Mouse (Mus musculus): ENCODE measurements around the gene Tmem30c. TPM values are rescaled to one million over a fixed set of nuclear protein-coding genes. Genes with fewer than 3 reads are reported as not detected.

Gene Tmem30c
- polyA plus RNA-seq, 1 experiment: 1.1 TPM

- TF ChIP-seq CTCF (IDR thresholded peaks at IDR 0.05; ENCODE audit: borderline replicate concordance, insufficient read depth, low read depth, low read length) (no peak), POLR2A (IDR thresholded peaks at IDR 0.05; ENCODE audit: borderline replicate concordance, insufficient read depth, low read length) (no peak)
- H3K4me1 ChIP-seq (ENCODE audit: control insufficient read depth, insufficient read depth, low read length): no peaks in the 10 kb centered on the region
- no peaks in the 10 kb centered on the region for H3K27me3 ChIP-seq (ENCODE audit: control insufficient read depth, insufficient read depth, low read length)
- H3K27ac ChIP-seq (ENCODE audit: insufficient read depth, low read length): no peak overlapping the region
- H3K4me3 ChIP-seq (replicated peaks; ENCODE audit: insufficient read depth, low read depth, low read length): no peak overlapping the region
- DNase-seq: peak in 1 of 2 experiments; percentile 5
- 57% methylated on average over 7 of the region's 7 CpGs for WGBS
Measured at GRCm38 (mm10) chr16:57319284-57320124, 26.8 kb upstream of the Tmem30c start.

GRCm38 (mm10) chr16:57318637-57319125 lies 26.0 kb upstream of the Tmem30c start:
- H3K4me3 ChIP-seq (replicated peaks; ENCODE audit: insufficient read depth, low read depth, low read length): no peak overlapping the region
- no peaks in the 10 kb centered on the region for H3K4me1 ChIP-seq (ENCODE audit: control insufficient read depth, insufficient read depth, low read length)
- H3K27ac ChIP-seq (ENCODE audit: insufficient read depth, low read length): no peak overlapping the region
- TF ChIP-seq POLR2A (IDR thresholded peaks at IDR 0.05; ENCODE audit: borderline replicate concordance, insufficient read depth, low read length): no peak
- no peak for TF ChIP-seq CTCF (IDR thresholded peaks at IDR 0.05; ENCODE audit: borderline replicate concordance, insufficient read depth, low read depth, low read length)
- H3K27me3 ChIP-seq (ENCODE audit: control insufficient read depth, insufficient read depth, low read length): no peaks in the 10 kb centered on the region
- WGBS: 88% methylated on average over 8 of the region's 8 CpGs
- DNase-seq: no peak

GRCm38 (mm10) chr16:57317882-57318636 lies 25.4 kb upstream of the Tmem30c start:
- H3K27ac ChIP-seq (ENCODE audit: insufficient read depth, low read length): no peak overlapping the region
- TF ChIP-seq POLR2A (IDR thresholded peaks at IDR 0.05; ENCODE audit: borderline replicate concordance, insufficient read depth, low read length) (no peak), CTCF (IDR thresholded peaks at IDR 0.05; ENCODE audit: borderline replicate concordance, insufficient read depth, low read depth, low read length) (no peak)
- WGBS: 78% methylated on average over 13 of the region's 13 CpGs
- no peaks in the 10 kb centered on the region for H3K27me3 ChIP-seq (ENCODE audit: control insufficient read depth, insufficient read depth, low read length)
- no peaks in the 10 kb centered on the region for H3K4me1 ChIP-seq (ENCODE audit: control insufficient read depth, insufficient read depth, low read length)
- H3K4me3 ChIP-seq (replicated peaks; ENCODE audit: insufficient read depth, low read depth, low read length): no peak overlapping the region
- no peak for DNase-seq

GRCm38 (mm10) chr16:57317127-57317526 lies 24.5 kb upstream of the Tmem30c start:
- WGBS: 63% methylated on average over 4 of the region's 4 CpGs
- H3K27ac ChIP-seq (ENCODE audit: insufficient read depth, low read length): no peak overlapping the region

GRCm38 (mm10) chr16:57315026-57315425 lies 22.4 kb upstream of the Tmem30c start:
- no peak for TF ChIP-seq POLR2A (IDR thresholded peaks at IDR 0.05; ENCODE audit: borderline replicate concordance, insufficient read depth, low read length)
- no peak for TF ChIP-seq CTCF (IDR thresholded peaks at IDR 0.05; ENCODE audit: borderline replicate concordance, insufficient read depth, low read depth, low read length)
- no peak overlapping the region for H3K27ac ChIP-seq (ENCODE audit: insufficient read depth, low read length)
- no peak for DNase-seq
- WGBS: 80% methylated on average over 9 of the region's 9 CpGs
- no peaks in the 10 kb centered on the region for H3K27me3 ChIP-seq (ENCODE audit: control insufficient read depth, insufficient read depth, low read length)
- no peak overlapping the region for H3K4me3 ChIP-seq (replicated peaks; ENCODE audit: insufficient read depth, low read depth, low read length)
- H3K4me1 ChIP-seq (ENCODE audit: control insufficient read depth, insufficient read depth, low read length): no peaks in the 10 kb centered on the region

More at GRCm38 (mm10) chr16:57317127-57317526, 24.5 kb upstream of the Tmem30c start:
- Histone ChIP-seq H3K27me3 (ENCODE audit: control insufficient read depth, insufficient read depth, low read length) (no peaks in the 10 kb centered on the region), H3K4me3 (replicated peaks; ENCODE audit: insufficient read depth, low read depth, low read length) (no peak overlapping the region), H3K4me1 (ENCODE audit: control insufficient read depth, insufficient read depth, low read length) (no peaks in the 10 kb centered on the region)
- TF ChIP-seq POLR2A (IDR thresholded peaks at IDR 0.05; ENCODE audit: borderline replicate concordance, insufficient read depth, low read length) (no peak), CTCF (IDR thresholded peaks at IDR 0.05; ENCODE audit: borderline replicate concordance, insufficient read depth, low read depth, low read length) (no peak)
- DNase-seq: no peak

GRCm38 (mm10) chr16:57314236-57314635 lies 21.6 kb upstream of the Tmem30c start:
- Histone ChIP-seq H3K4me1 (ENCODE audit: control insufficient read depth, insufficient read depth, low read length) (no peaks in the 10 kb centered on the region), H3K27me3 (ENCODE audit: control insufficient read depth, insufficient read depth, low read length) (no peaks in the 10 kb centered on the region), H3K4me3 (replicated peaks; ENCODE audit: insufficient read depth, low read depth, low read length) (no peak overlapping the region), H3K27ac (ENCODE audit: insufficient read depth, low read length) (no peak overlapping the region)
- no peak for DNase-seq
- TF ChIP-seq CTCF (IDR thresholded peaks at IDR 0.05; ENCODE audit: borderline replicate concordance, insufficient read depth, low read depth, low read length) (no peak), POLR2A (IDR thresholded peaks at IDR 0.05; ENCODE audit: borderline replicate concordance, insufficient read depth, low read length) (no peak)
- WGBS: 84% methylated on average over 3 of the region's 3 CpGs

- no peak overlapping the region for H3K27ac ChIP-seq (ENCODE audit: insufficient read depth, low read length)
- no peak overlapping the region for H3K4me3 ChIP-seq (replicated peaks; ENCODE audit: insufficient read depth, low read depth, low read length)
- no peaks in the 10 kb centered on the region for H3K4me1 ChIP-seq (ENCODE audit: control insufficient read depth, insufficient read depth, low read length)
- DNase-seq: no peak
- TF ChIP-seq POLR2A (IDR thresholded peaks at IDR 0.05; ENCODE audit: borderline replicate concordance, insufficient read depth, low read length): no peak
- no peak for TF ChIP-seq CTCF (IDR thresholded peaks at IDR 0.05; ENCODE audit: borderline replicate concordance, insufficient read depth, low read depth, low read length)
- H3K27me3 ChIP-seq (ENCODE audit: control insufficient read depth, insufficient read depth, low read length): no peaks in the 10 kb centered on the region
- WGBS: 91% methylated on average over 3 of the region's 3 CpGs
Measured at GRCm38 (mm10) chr16:57313487-57313886, 20.8 kb upstream of the Tmem30c start.

Data from cerebellum, adult 2 months (tissue).